Mouse (Mus musculus) cortical plate, adult 2 months (tissue): ENCODE measurements around the gene Npb.

Source experiments
- CTCF ChIP-seq: fragments of 200-500 bp; IDR thresholded peaks from 2 replicates; pipeline ENCODE4 v1.5.1; 2011; ENCODE audit warnings: mild to moderate bottlenecking, control low read depth, low read length; ENCODE audit not compliant: insufficient read depth; ENCODE audit errors: extremely low read depth
- POLR2A ChIP-seq: fragments of 200-500 bp; IDR thresholded peaks from 2 replicates; pipeline ENCODE4 v1.6.1; 2011; ENCODE audit warnings: mild to moderate bottlenecking, low read length, control low read depth; ENCODE audit not compliant: insufficient read depth; ENCODE audit errors: extremely low read depth

GRCm38 (mm10) chr11:120562949-120563348, 45.3 kb upstream of the Npb start:
- no peak for TF ChIP-seq CTCF
- no peak for TF ChIP-seq POLR2A
